Mouse (Mus musculus) subcutaneous adipose tissue, adult 2 months (tissue): ENCODE measurements around the gene Bahcc1. TPM values are rescaled to one million over a fixed set of nuclear protein-coding genes. Genes with fewer than 3 reads are reported as not detected.

ENCODE experiments used
- polyA plus RNA-seq: library from polyadenylated mRNA; depleted of rRNA; stranded (reverse); fragments of >200 nt; gene quantifications from 2 replicates; pipeline ENCODE4 v1.2.3, GENCODE M21; 2012; ENCODE audit warnings: low replicate concordance; rRNA removed

The Bahcc1 gene
- 11.1 and 14.7 TPM in 2 replicates for polyA plus RNA-seq

DNA sequence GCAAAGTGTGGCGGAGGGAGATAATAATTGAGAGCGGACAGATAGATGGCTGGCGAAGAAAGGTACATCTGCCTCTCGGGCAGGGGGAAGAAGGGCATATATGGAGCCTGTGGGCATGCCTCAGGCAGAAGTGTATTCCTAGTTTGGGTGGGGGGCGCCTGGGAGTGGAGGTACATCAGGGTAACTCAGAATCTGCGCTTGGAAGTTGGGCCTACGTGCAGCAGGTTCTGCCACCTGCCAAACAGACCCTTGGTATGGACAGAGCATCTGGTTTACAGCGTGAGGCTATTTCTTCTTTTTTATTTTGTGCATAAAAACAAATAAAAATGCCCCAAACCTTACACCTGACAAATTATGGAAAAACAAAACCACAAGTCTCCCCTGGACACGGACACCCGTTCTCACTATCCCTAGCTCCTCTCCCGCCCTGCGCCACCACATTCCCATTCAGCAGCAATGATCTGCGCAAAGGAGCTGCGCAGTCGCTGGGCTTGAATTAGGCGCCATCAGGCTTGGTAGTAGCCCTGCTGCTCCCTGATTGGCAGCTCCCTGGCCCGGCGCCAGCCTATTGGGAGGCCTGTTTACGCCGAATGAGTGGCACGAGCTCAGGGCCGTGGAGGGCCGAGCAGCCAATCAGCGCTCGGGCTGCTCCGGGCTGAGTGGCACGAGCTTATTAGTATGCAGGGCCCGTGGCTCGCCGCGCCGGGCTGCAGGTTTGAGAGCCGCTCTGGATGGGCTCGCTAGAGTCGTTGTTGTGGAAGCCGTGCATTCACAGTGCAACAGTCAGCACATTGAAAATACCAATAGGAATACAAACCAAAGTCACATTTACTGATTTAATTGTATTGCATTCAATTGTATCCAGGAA lies at the start of gene Bahcc1:
Gene Bahcc1, plus strand, starts transcription at position 718 of the 868 bp plus-strand sequence.

Other genes with a start within 250 kb of the Bahcc1 start
- gene Aatk, start 185.8 kb upstream of the Bahcc1 start, polyA plus RNA-seq: 14.9 and 39.6 TPM in 2 replicates
- gene Cep131, start 146.1 kb upstream of the Bahcc1 start, polyA plus RNA-seq: 8.1 and 16.8 TPM in 2 replicates
- 32.4 and 44.0 TPM in 2 replicates for gene Tepsin, start 134.2 kb upstream of the Bahcc1 start, polyA plus RNA-seq
- 32.3 and 38.0 TPM in 2 replicates for gene Ndufaf8, start 134.0 kb upstream of the Bahcc1 start, polyA plus RNA-seq
- gene Slc38a10, start 81.6 kb upstream of the Bahcc1 start, polyA plus RNA-seq: 197 and 248 TPM in 2 replicates
- gene Actg1, start 115.6 kb downstream of the Bahcc1 start, polyA plus RNA-seq: 1,196 and 1,314 TPM in 2 replicates
- not detected in 2 replicates for gene Fscn2, start 128.6 kb downstream of the Bahcc1 start, polyA plus RNA-seq
- 33.9 and 79.5 TPM in 2 replicates for gene Faap100, start 145.8 kb downstream of the Bahcc1 start, polyA plus RNA-seq
- 67.6 and 68.3 TPM in 2 replicates for gene Nploc4, start 204.8 kb downstream of the Bahcc1 start, polyA plus RNA-seq
- 0.09 TPM in 1 of 2 replicates, not detected in the other for gene Tspan10, start 209.7 kb downstream of the Bahcc1 start, polyA plus RNA-seq
- 0.70 and 1.1 TPM in 2 replicates for gene Pde6g, start 220.6 kb downstream of the Bahcc1 start, polyA plus RNA-seq
- gene Oxld1, start 225.1 kb downstream of the Bahcc1 start, polyA plus RNA-seq: 27.4 and 32.4 TPM in 2 replicates
- 15.0 and 26.0 TPM in 2 replicates for gene Ccdc137, start 225.2 kb downstream of the Bahcc1 start, polyA plus RNA-seq
- 29.0 and 40.5 TPM in 2 replicates for gene Arl16, start 234.7 kb downstream of the Bahcc1 start, polyA plus RNA-seq